Mouse (Mus musculus): ENCODE results near the gene Nexmif.
"Not testable (repeated sequence)": the region's sequence is repeated elsewhere in the genome, so short reads cannot be mapped to it uniquely, and the experiment has no call there.

Nexmif gene

DNA sequence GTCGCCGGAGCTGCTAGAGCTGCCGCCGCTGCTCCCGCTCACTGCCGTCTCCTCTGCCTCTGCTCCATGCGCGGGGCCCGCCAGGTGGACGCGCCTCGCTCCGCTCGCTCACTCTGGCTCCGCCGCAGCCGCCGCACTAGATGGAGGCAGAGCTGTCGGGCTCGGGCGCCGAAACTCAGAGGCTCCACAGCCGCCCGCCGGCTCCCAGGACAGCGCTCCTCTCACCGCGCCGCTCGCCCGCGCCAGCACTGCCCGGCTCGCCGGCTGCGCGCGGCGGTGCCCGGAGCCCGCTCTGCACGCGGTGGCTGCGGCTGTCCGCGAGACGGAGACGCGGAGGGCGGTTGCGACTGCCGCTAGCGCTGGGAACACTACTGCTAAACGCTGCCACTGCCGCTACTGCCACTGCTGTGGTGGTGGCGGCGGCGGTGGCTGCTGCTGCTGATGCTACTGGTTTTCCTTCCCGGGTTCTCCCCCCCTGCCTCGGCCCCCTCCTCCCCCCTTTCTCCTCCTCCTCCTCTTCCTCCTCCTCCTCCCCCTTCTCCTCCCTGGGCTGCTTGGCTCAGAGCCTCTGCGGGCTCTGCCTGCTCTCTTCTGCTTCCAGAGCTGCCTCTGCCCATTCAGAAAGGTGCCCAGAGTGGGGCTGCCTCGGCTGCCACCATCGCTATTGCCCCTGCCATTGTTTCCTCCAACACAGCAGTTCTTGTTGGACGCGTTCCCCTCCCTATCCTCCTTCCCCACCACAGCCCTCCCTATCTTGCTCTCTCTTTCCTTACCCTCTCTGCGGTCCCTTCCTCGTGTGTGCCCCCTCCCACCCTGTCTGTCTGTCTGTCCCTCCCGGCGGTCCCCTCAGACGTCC lies at the start of gene Nexmif:
Gene Nexmif (minus strand): TSS at position 450 of the 856 bp plus-strand sequence.
- peak; percentile 55 for DNase-seq (ENCODE audit: low spot score)

DNA sequence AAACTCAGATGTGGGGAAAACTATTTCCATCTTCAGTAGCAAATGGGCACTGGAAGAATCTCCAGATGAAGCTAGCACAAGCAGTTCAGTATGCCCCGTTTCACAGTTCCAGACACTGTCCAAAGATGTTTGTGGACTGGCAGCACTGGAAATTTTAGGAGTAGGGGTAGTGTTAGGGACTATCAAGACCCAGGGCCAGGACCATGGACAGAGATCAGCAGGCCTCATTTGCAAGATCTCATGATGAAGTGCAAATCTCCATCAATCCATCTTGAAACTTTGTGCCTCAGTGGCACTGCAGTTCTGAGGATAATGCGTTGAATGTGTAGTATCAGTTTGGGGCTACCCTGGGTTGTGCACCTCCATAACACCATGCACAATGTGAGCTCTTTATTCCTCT lies 7.7 kb upstream of the Nexmif start:
- DNase-seq (ENCODE audit: low spot score): peak; percentile 15

DNA sequence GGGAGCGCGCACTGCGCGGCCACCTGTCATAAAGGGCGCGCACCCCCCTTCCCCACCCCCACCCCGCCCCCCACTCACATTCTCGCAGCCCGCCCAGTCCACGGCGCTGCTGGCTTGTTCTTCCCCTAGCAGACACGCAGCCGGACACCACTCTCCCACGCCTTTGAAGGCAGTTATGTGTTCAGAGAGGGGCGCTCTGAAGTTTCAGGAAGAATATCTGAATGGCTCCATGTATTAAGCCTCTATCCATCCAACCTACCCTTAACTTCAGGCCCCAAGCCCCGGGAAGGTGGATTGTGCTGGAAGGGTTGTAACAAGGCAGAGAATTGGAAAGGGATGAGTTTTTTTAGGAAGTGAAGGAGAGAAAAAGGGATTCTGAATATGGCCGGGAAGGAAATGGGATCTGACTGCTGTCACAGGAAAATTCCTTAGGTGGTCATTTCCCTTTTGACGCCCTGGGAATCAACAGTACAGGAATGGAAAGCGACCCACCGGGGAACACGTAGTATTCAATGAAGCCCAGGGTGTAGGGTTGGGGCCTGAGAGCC lies 681 bp upstream of the Nexmif start:
- no peak for DNase-seq (ENCODE audit: low spot score)

DNA sequence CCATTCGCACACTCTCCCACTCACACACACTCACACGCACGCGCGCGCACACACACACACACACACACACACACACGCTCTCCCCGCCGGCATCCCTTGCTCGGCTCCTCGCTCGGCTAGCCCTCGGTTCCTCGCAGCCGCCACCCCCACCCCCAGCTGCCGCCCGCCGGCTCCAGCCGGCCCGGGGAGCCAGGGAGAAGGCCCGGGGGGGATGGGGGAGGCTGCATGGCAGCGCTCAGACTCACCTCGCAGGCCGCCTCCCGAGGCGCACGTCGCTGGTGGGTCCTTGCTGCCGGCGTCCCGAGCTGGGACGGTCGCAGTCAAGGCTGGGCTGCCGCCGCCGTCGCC lies 623 bp downstream of the Nexmif start:
- no peak for DNase-seq (ENCODE audit: low spot score)

DNA sequence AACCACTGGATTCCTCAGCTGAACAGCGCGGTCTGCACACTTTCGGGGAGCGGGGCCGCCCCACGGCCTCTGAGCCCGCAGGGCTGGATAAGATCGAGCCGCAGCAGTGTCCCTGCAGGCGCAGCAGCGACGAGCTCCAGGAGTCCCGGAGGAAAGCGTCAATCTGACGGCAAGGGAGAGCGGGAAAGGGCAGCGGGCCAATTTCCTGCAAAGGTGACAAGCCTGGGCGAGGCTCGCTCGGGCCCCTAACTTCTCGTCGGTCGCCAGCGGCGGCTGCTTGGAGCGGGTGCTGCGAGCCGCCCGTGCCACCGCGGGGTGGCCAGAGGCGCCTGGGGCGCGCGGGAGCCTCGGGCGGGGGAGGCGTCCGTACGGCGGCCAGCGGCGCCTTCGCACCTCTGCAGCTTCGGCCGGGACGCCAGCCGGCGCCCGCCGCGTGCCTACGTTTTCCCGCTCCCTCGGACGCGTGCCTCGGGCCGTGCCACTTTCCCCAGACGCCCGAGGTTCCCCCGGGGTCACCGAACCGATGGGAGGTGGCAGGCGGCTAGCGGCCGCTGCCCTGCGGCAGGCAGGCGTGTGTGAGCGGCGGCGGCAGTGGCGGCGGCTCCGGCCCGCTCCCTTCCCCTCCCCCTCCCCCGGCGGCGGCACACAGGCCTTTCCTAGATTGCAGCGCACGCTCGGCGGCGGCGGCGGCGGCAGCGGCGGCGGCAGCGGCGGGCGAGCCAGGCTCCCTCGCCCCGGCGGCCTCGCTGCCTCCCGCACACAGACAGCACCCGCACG lies 1.2 kb downstream of the Nexmif start:
- DNase-seq (ENCODE audit: low spot score): peak; percentile 54

DNA sequence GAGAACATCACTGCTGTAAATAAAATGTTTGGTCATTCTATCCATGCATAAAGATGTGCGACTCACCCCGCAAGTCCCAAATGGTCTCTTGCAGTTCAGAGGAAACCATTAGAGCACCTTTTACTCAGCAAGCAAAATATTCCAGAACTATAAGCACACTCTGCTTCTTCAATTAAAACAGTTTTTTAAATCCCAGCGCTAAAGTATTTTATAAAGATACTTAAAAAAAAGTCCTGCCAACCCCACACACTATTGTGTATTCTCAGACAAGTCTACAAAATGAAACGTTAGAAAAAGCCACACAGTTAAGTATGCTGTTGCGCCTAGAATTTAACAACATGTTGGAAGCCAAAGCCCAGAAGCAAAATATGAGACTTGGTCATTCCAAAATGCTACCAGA lies 1.9 kb downstream of the Nexmif start:
- DNase-seq (ENCODE audit: low spot score): no peak

DNA sequence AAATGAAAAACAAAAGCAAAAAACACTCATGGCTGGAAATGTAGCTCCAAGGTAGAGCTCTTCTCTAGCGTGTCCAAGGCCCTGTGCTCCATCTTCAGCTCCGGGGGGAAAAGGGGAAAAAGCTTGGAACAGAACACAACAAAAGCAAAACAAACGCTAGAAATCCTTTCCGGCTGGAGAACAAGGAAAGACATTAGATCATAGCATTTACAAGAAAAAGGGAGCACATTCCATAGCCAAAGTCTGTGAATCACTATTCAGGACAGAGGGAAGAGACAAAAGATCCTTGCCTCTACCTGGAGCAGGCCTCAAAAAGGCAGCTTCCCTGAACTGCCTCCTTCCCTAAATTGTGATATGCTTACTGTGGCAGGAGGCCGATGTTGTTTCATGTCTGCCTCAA lies 4.4 kb downstream of the Nexmif start:
- no peak for DNase-seq (ENCODE audit: low spot score)

DNA sequence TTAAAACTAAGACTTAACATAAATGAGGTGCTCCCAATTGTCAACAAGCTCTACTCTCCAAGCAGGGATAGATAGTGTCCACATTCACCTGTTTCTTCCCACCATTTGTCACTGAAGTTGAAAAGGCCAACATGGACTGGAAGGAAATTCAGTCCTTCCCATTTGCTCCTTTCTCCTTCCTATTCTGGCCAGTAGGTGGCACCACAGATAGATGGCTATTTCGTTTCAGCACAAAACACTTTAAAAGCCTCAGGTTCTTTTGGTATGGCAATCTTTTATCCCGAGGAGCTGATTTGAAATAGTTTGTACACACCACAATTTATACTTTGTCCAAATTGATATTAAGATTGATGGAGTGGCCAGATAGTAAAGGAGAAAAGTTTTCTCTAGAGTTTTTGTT lies 21.7 kb downstream of the Nexmif start:
- no peak for DNase-seq (ENCODE audit: low spot score)

DNA sequence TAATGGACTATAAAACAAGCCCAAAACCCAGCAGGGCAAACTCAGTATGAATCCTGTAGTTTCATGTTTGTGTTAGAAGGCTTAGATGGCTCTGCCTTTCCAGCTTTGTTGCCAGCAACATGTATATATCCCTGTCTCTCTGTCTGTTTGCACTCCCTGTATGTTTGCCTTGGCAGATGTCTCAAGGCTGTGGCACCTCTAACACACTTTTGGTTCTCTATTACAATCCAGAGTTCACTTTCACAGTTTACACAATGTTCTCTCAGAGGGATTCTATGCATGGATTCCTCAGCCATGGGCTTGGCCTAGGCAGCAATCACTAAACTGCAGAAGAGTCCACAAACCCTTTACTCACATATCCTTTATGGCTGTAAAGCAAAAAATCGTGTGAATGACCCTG lies 50.9 kb downstream of the Nexmif start:
- no peak for DNase-seq (ENCODE audit: low spot score)

DNA sequence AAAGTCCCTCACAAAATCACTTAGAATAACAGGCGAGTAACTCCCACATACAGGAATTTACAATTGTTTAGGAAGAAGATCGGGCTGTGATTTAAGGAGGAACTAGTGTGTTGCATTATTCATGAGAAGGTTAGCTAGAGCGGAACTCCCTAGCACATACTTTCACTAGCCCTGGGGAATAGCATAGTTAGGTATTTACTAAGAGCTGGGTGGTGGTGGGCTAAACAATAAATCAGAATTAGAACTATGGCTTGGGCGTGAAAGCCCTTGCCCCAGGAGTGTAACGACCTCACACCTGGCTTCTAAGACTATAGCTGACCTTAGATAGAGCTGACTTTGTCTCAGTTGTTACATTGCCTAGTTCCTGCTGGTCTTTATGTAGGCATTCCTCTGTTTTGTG lies 85.7 kb downstream of the Nexmif start:
- not testable (repeated sequence) for DNase-seq (ENCODE audit: low spot score)

DNA sequence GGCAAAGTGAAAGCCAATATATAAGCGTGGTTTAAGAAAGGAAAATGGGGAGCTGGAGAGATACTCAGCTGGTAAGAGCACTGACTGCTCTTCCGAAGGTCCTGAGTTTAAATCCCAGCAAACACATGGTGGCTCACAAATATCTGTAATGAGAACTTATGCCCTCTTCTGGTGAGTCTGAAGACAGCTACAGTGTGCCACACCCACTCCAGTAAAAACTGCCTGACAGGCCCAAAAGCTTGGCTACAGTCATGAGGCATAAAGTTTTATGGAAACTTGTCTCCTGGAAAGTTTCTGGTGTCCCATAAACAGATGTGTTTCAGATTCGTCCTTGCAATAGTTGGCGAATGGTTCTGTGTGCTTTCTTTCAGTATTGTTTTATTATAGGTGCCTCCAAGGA lies 86.4 kb downstream of the Nexmif start:
- no peak for DNase-seq (ENCODE audit: low spot score)

DNA sequence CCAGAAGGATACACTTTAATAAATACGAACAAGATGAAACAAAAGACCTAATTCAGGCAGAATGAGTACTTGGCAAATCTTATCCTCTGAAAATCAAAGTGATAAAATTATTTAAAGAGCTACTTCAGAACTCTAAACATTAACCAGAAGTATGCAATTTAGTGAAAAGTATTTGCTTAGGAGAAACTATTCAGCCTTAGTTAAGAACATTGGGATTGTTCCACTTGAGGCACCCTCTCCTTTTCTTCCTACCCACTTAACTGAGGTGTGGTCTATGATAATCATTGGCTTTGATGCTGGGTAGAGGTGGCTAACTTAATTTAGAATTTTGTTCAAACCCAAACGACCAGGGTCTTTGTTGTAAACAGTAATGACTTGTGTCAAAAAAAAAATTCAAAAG lies 146.1 kb downstream of the Nexmif start:
- no peak for DNase-seq (ENCODE audit: low spot score)

DNA sequence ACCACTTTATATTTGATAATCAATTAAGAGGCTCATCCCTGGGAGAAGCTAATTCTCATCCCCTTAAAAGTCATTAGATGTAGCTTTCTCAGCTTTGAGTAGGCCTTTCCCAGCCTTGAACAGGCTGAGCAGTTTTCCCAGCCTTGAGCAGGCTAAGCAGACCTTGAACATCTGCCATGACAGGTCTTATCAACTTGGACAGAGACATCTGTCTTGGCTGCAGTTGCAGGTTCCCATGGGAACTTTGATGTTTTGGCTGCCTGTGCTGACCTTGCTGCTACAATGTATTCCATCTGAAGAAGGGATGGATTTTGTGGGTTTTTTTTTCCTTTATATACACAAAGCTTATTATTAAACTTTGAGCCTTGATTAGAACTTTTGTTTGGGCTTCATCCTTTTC lies 160.7 kb downstream of the Nexmif start:
- DNase-seq (ENCODE audit: low spot score): peak; percentile 46

DNA sequence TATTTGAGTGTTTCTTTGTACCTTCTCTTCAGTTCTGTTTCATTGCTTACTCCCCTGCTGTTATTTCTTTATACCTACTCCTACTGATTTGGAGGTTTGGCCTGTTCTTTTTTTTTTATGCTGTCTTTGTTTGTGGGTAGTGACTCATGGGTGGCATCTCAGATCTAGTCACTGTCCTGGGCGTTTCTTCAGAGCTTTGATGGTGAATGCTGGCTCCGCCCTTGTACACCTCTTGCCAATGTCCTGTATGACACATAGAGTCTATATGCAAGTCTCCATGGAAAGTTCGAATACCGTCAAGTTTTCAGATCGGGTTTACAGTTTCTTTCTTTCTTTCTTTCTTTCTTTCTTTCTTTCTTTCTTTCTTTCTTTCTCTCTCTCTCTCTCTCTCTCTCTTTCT lies 167.1 kb downstream of the Nexmif start:
- no peak for DNase-seq (ENCODE audit: low spot score)

DNA sequence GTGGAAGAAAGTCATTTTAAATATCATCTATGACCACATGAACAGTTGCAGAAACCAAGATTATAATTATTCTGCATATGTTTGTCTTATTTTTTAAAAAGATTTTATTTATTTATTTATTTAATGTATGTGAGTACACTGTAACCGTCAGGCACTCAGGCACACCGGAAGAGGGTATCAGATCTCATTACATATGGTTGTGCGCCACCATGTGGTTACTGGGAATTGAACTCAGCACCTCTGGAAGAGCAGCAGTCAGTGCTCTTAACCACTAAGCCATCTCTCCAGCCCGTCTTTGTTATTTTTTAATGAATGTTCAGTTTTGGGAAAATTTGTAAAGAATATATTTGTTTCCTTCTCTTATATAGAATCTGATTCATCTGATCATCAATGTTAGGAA lies 168.2 kb downstream of the Nexmif start:
- DNase-seq (ENCODE audit: low spot score): no peak

All from ovary, postnatal 36 days (tissue).